Mouse (Mus musculus) midbrain, embryonic 10.5 days (tissue): ENCODE measurements at regions not wholly inside any gene's neighbourhood (a gene's known extent, or its start where the extent isn't known, plus 50 kb on each side); places are given as distances from the start of the nearest gene placed in this dataset.
A peak's percentile ranks its signal among the peaks of the same experiment; 100 is the strongest.

Experiments used
- DNase-seq: peaks from one replicate; pipeline ENCODE4 v3.0.0-alpha.2; 2017; ENCODE audit warnings: low spot score
- H3K27ac ChIP-seq: fragments of 300-500 bp; sonication (generic); replicated peaks from 2 replicates; pipeline ENCODE4 v1.5.1; 2016; ENCODE audit warnings: mild to moderate bottlenecking
- H3K27me3 ChIP-seq: fragments of 300-500 bp; sonication (generic); 2 replicates; pipeline ENCODE4 v1.6.1; 2016; ENCODE audit warnings: low read depth, mild to moderate bottlenecking; ENCODE audit not compliant: poor library complexity, severe bottlenecking
- H3K36me3 ChIP-seq: fragments of 300-500 bp; sonication (generic); 2 replicates; pipeline ENCODE4 v1.6.1; 2016; ENCODE audit warnings: mild to moderate bottlenecking, moderate library complexity
- H3K4me1 ChIP-seq: fragments of 300-500 bp; sonication (generic); 2 replicates; pipeline ENCODE4 v1.6.1; 2016
- H3K4me3 ChIP-seq: fragments of 300-500 bp; sonication (generic); 2 replicates; pipeline ENCODE4 v1.5.1; 2016; ENCODE audit warnings: mild to moderate bottlenecking, moderate library complexity
- H3K9me3 ChIP-seq: fragments of 300-500 bp; sonication (generic); replicated peaks from 2 replicates; pipeline ENCODE4 v1.6.1; 2016; ENCODE audit warnings: mild to moderate bottlenecking
- WGBS: fragments of 180-500 bp; shearing (Covaris S2); methylation state at CpG from one replicate; pipeline ENCODE4 v1.1.7; 2016; 5-methylcytosine and 5-hydroxymethylcytosine counted together

GRCm38 (mm10) chr14:79883487-79883886 lies 100.4 kb upstream of the Olfm4 start:
- Histone ChIP-seq H3K4me1 (peaks cover 53% of the 10 kb centered on the region), H3K9me3 (no peaks in the 10 kb centered on the region), H3K36me3 (no peaks in the 10 kb centered on the region), H3K27ac (no peak overlapping the region), H3K27me3 (peaks cover 50% of the 10 kb centered on the region), H3K4me3 (no peak overlapping the region)
- 81% methylated on average over 7 of the region's 7 CpGs for WGBS
- DNase-seq, result no peak

GRCm38 (mm10) chr14:79881726-79882125 lies 102.2 kb upstream of the Olfm4 start:
- WGBS, result 67% methylated on average over 9 of the region's 9 CpGs
- no peaks in the 10 kb centered on the region for H3K36me3 ChIP-seq
- H3K9me3 ChIP-seq, result no peaks in the 10 kb centered on the region
- H3K4me3 ChIP-seq, result no peak overlapping the region
- H3K27me3 ChIP-seq, result peaks cover 63% of the 10 kb centered on the region
- H3K4me1 ChIP-seq, result peaks cover 57% of the 10 kb centered on the region
- DNase-seq, result peak; percentile 48
- H3K27ac ChIP-seq, result no peak overlapping the region

GRCm38 (mm10) chr14:79880065-79880755 lies 103.7 kb upstream of the Olfm4 start:
- no peak for DNase-seq
- H3K9me3 ChIP-seq, result no peaks in the 10 kb centered on the region
- H3K27ac ChIP-seq, result no peak overlapping the region
- peaks cover 60% of the 10 kb centered on the region for H3K27me3 ChIP-seq
- no peaks in the 10 kb centered on the region for H3K36me3 ChIP-seq
- peaks cover 57% of the 10 kb centered on the region for H3K4me1 ChIP-seq
- H3K4me3 ChIP-seq, result no peak overlapping the region
- 65% methylated on average over 5 of the region's 5 CpGs for WGBS

GRCm38 (mm10) chr14:79879333-79880035 lies 104.4 kb upstream of the Olfm4 start:
- Histone ChIP-seq H3K4me1 (peaks cover 57% of the 10 kb centered on the region), H3K27me3 (peaks cover 61% of the 10 kb centered on the region), H3K4me3 (no peak overlapping the region), H3K36me3 (no peaks in the 10 kb centered on the region), H3K9me3 (no peaks in the 10 kb centered on the region), H3K27ac (0 out of 2 replicates have a peak overlapping the region, but pooled peaks have one; percentile 29)
- no peak for DNase-seq
- 73% methylated on average over 11 of the region's 11 CpGs for WGBS

- peaks cover 55% of the 10 kb centered on the region for H3K27me3 ChIP-seq
- H3K9me3 ChIP-seq, result no peaks in the 10 kb centered on the region
- H3K4me1 ChIP-seq, result peaks cover 60% of the 10 kb centered on the region
- DNase-seq, result no peak
- 0 out of 2 replicates have a peak overlapping the region, but pooled peaks have one; percentile 24 for H3K27ac ChIP-seq
- H3K4me3 ChIP-seq, result no peak overlapping the region
- WGBS, result 82% methylated on average over 17 of the region's 17 CpGs
- no peaks in the 10 kb centered on the region for H3K36me3 ChIP-seq
These were observed 105.4 kb upstream of the Olfm4 start for GRCm38 (mm10) chr14:79878285-79879019.

- no peak overlapping the region for H3K4me3 ChIP-seq
- H3K36me3 ChIP-seq, result no peaks in the 10 kb centered on the region
- WGBS, result 64% methylated on average over 13 of the region's 13 CpGs
- peak overlapping the region; percentile 1; the same call in 1 of the 2 replicates for H3K27ac ChIP-seq
- DNase-seq, result no peak
- H3K9me3 ChIP-seq, result no peaks in the 10 kb centered on the region
- H3K4me1 ChIP-seq, result peaks cover 23% of the 10 kb centered on the region
- H3K27me3 ChIP-seq, result peaks cover 40% of the 10 kb centered on the region
These were observed 102.0 kb upstream of the Pcdh8 start for GRCm38 (mm10) chr14:79873062-79873461.

GRCm38 (mm10) chr14:79872430-79872829 lies 101.3 kb upstream of the Pcdh8 start:
- peaks cover 22% of the 10 kb centered on the region for H3K4me1 ChIP-seq
- DNase-seq, result no peak
- H3K27ac ChIP-seq, result peak overlapping the region; percentile 1; the same call in 1 of the 2 replicates
- H3K9me3 ChIP-seq, result no peaks in the 10 kb centered on the region
- no peak overlapping the region for H3K4me3 ChIP-seq
- H3K27me3 ChIP-seq, result peaks cover 34% of the 10 kb centered on the region
- WGBS, result 31% methylated on average over 1 of the region's 1 CpGs
- no peaks in the 10 kb centered on the region for H3K36me3 ChIP-seq

- Histone ChIP-seq H3K9me3 (no peaks in the 10 kb centered on the region), H3K36me3 (no peaks in the 10 kb centered on the region), H3K27ac (no peak overlapping the region), H3K4me3 (no peak overlapping the region), H3K4me1 (peaks cover 22% of the 10 kb centered on the region), H3K27me3 (peaks cover 12% of the 10 kb centered on the region; the same call in 1 of the 2 replicates)
- 84% methylated on average over 1 of the region's 1 CpGs for WGBS
- no peak for DNase-seq
These were observed 98.2 kb upstream of the Pcdh8 start for GRCm38 (mm10) chr14:79869325-79869724.

GRCm38 (mm10) chr14:79856245-79856644 lies 85.1 kb upstream of the Pcdh8 start:
- no peaks in the 10 kb centered on the region for H3K36me3 ChIP-seq
- 91% methylated on average over 7 of the region's 7 CpGs for WGBS
- H3K27me3 ChIP-seq, result peaks cover 16% of the 10 kb centered on the region; the same call in 1 of the 2 replicates
- H3K4me3 ChIP-seq, result no peak overlapping the region
- no peak for DNase-seq
- H3K27ac ChIP-seq, result no peak overlapping the region
- peaks cover 2% of the 10 kb centered on the region; the same call in 1 of the 2 replicates for H3K4me1 ChIP-seq
- no peaks in the 10 kb centered on the region for H3K9me3 ChIP-seq

GRCm38 (mm10) chr14:79854216-79854615 lies 83.1 kb upstream of the Pcdh8 start:
- no peak overlapping the region for H3K27ac ChIP-seq
- H3K4me1 ChIP-seq, result peaks cover 19% of the 10 kb centered on the region
- no peak overlapping the region for H3K4me3 ChIP-seq
- no peaks in the 10 kb centered on the region for H3K36me3 ChIP-seq
- no peaks in the 10 kb centered on the region for H3K9me3 ChIP-seq
- DNase-seq, result no peak
- peaks cover 27% of the 10 kb centered on the region; the same call in 1 of the 2 replicates for H3K27me3 ChIP-seq
- WGBS, result 91% methylated on average over 5 of the region's 5 CpGs

- H3K36me3 ChIP-seq, result no peaks in the 10 kb centered on the region
- DNase-seq, result no peak
- H3K27ac ChIP-seq, result no peak overlapping the region
- H3K4me1 ChIP-seq, result peaks cover 19% of the 10 kb centered on the region
- no peaks in the 10 kb centered on the region for H3K9me3 ChIP-seq
- no peak overlapping the region for H3K4me3 ChIP-seq
- peaks cover 32% of the 10 kb centered on the region; the same call in 1 of the 2 replicates for H3K27me3 ChIP-seq
- 76% methylated on average over 10 of the region's 10 CpGs for WGBS
These were observed 81.6 kb upstream of the Pcdh8 start for GRCm38 (mm10) chr14:79852683-79853082.

- Histone ChIP-seq H3K27ac (no peak overlapping the region), H3K9me3 (no peaks in the 10 kb centered on the region), H3K4me1 (peaks cover 19% of the 10 kb centered on the region), H3K36me3 (no peaks in the 10 kb centered on the region), H3K4me3 (no peak overlapping the region), H3K27me3 (peaks cover 41% of the 10 kb centered on the region)
- 82% methylated on average over 7 of the region's 7 CpGs for WGBS
- DNase-seq, result no peak
These were observed 80.7 kb upstream of the Pcdh8 start for GRCm38 (mm10) chr14:79851795-79852194.
